Mouse (Mus musculus) hindbrain, embryonic 14.5 days (tissue): Measurements from ENCODE around the gene Gm20908. TPM values are rescaled to one million over a fixed set of nuclear protein-coding genes. Genes with fewer than 3 reads are reported as not detected.
"Not testable (repeated sequence)": the region's sequence is repeated elsewhere in the genome, so short reads cannot be mapped to it uniquely, and the experiment has no call there.

ENCODE experiments used
- ATAC-seq: fragments of 200-750 bp; cut with Nextera tagmentation; 2 replicates; pipeline ENCODE4 v1.8.0; 2017; ENCODE audit warnings: moderate number of reproducible peaks, mild to moderate bottlenecking, moderate TSS enrichment, moderate library complexity; ENCODE audit not compliant: low FRiP score
- DNase-seq: peaks from one replicate; pipeline ENCODE4 v3.0.0-alpha.2; 2015; ENCODE audit warnings: low spot score
- H3K27ac ChIP-seq: fragments of 300-500 bp; sonication (generic); 2 replicates; pipeline ENCODE4 v1.5.1; 2014; ENCODE audit warnings: mild to moderate bottlenecking, moderate library complexity
- H3K27me3 ChIP-seq: fragments of 300-500 bp; sonication (generic); 2 replicates; pipeline ENCODE4 v1.6.1; 2014; ENCODE audit warnings: mild to moderate bottlenecking, low read length, mixed read lengths; ENCODE audit not compliant: control insufficient read depth, insufficient read depth
- H3K36me3 ChIP-seq: fragments of 300-500 bp; sonication (generic); replicated peaks from 2 replicates; pipeline ENCODE4 v1.6.1; 2014; ENCODE audit not compliant: control insufficient read depth, insufficient read depth
- H3K4me1 ChIP-seq: fragments of 300-500 bp; sonication (generic); replicated peaks from 2 replicates; pipeline ENCODE4 v1.6.1; 2014; ENCODE audit warnings: antibody characterized with exemption, low read length, mixed read lengths; ENCODE audit not compliant: control insufficient read depth, insufficient read depth
- H3K4me2 ChIP-seq: fragments of 300-500 bp; sonication (generic); replicated peaks from 2 replicates; pipeline ENCODE4 v1.6.1; 2014; ENCODE audit warnings: mild to moderate bottlenecking, moderate library complexity
- H3K4me3 ChIP-seq: fragments of 300-500 bp; sonication (generic); replicated peaks from 2 replicates; pipeline ENCODE4 v1.5.1; 2014; ENCODE audit warnings: mild to moderate bottlenecking, low read length
- H3K9ac ChIP-seq: fragments of 300-500 bp; sonication (generic); 2 replicates; pipeline ENCODE4 v1.6.1; 2014
- H3K9me3 ChIP-seq: fragments of 300-500 bp; sonication (generic); 2 replicates; pipeline ENCODE4 v1.6.1; 2016; ENCODE audit warnings: low read length; ENCODE audit not compliant: control insufficient read depth
- WGBS: fragments of 180-500 bp; shearing (Covaris S2); extraction: QIAGEN DNeasy Blood & Tissue Kit; methylation state at CpG from one replicate; pipeline ENCODE4 v1.1.7; 2014; 5-methylcytosine and 5-hydroxymethylcytosine counted together
- polyA plus RNA-seq: library from polyadenylated mRNA; unstranded; fragments of >200 nt; fragmentation: Nextera tagmentation; extraction: Ambion mirVana; gene quantifications from 2 replicates; pipeline ENCODE4 v1.2.1, GENCODE M21; 2014

The Gm20908 gene
- not detected in 2 replicates for polyA plus RNA-seq

GRCm38 (mm10) chrY:64472966-64473365 lies at the start of gene Gm20908:
Gene Gm20908, plus strand, starts transcription at chrY:64473266.
- ATAC-seq, H3K4me3 ChIP-seq, H3K27ac ChIP-seq, H3K9me3 ChIP-seq, DNase-seq, H3K4me2 ChIP-seq, H3K36me3 ChIP-seq, H3K4me1 ChIP-seq, H3K27me3 ChIP-seq, H3K9ac ChIP-seq: not testable (repeated sequence)
- no CpG with 5 or more reads among the region's 6 CpGs for WGBS
